Mouse (Mus musculus) layer of hippocampus, adult 9-10 months (tissue): ENCODE results near the gene Amhr2.

ENCODE experiments used
- DNase-seq: peaks from one replicate; pipeline ENCODE4 v3.0.0; 2022; ENCODE audit warnings: low spot score

Gene Amhr2

DNA sequence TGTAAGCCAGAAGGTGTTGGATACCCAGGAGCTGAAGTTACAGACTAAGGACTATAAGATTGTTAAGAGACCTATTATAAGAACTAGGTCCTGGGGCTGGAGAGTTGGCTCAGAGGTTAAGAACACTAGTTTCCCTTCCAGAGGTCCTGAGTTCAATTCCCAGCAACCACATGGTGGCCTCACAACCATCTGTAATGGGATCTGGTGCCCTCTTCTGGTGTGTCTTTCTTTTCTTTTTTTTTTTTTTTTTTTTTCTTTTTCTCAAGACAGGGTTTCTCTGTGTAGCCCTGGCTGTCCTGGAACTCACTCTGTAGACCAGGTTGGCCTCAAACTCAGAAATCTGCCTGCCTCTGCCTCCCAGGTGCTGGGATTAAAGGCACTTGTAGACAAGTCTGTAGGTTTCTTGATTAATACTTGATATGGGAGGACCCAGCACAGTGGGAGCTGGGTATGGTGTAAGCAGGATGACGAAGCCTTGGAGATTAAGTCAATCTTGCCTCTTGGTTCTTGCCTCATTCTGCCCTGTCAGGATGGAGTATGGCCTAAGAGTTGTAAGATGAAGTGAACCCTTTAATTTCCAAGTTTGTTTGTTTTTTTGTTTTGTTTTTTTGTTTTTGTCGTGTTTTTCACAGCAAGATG lies 21.4 kb upstream of the Amhr2 start:
- no peak for DNase-seq

DNA sequence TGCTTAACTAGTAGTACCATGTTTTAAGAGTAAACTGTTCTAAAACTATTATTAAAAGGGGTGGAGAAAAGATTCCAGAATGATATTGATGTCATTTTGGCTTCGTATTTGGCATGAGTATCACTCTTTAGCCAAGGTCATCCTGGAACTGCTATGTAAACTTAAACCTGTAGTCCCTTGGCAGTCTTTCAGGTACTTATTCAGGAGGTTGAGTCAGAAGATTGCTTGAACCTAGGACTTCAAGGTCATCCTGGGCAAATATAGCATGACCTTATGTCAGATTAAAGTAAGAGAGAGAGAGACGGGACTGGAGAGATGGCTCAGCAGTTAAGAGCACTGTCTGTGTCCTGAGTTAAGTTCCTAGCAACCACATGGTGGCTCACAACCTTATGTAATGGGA lies 20.5 kb upstream of the Amhr2 start:
- DNase-seq: no peak

DNA sequence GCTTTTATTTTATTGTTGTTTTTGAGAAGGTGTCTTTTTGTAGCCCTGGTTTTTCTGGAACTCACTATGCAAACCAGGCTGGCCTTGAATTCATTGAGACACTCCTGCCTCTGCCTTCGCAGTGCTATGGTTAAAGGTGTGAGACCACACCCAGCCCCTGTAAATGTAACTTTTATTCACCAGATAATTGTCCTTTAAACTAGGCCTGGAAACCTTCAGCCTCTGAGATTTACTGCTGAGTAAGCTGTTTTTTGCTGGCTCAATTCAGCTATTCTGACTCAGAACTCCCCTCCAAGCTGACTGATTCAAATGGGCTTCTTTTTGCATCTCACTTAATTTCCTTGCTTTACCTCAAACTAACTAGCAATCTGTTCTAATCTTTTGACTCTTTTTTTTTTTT lies 18.2 kb upstream of the Amhr2 start:
- DNase-seq: no peak

DNA sequence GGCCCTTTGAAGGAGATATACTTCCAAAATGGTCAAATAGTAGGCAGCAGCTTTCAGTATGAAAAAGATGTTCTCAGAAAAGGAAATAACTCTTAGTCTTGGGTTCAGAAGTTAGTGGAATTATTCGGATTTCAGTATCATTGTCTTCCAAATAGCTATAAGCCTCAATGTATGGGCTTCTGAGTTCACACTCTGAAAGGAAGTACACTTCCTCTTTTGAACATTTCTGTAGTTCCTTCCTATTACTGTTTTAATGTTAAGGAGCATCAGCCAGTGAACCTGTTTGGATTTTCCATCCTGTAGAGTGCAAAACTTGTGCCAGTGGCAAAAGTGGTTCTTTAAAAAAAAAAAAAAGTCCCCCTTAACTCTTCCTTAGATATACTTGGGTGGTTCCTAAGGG lies 13.1 kb upstream of the Amhr2 start:
- DNase-seq: no peak

DNA sequence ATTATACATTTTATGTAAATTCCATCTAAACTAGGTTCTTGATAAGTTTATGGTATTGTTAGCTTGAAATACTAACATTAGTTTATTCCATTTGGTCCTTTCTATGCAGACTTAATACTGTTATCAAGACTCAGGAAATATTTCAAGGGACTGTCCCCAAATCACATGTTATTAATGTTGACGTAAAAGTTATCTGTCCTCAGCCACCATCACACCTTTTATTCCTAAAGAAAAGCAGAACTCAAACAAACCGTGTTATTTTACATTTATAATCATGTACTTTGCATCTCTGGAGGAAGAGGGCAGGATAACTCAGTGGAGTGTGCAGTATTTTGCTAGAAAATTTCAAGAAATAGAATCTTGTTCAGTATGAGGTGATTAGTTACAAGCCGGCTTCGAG lies 12.0 kb upstream of the Amhr2 start:
- no peak for DNase-seq

DNA sequence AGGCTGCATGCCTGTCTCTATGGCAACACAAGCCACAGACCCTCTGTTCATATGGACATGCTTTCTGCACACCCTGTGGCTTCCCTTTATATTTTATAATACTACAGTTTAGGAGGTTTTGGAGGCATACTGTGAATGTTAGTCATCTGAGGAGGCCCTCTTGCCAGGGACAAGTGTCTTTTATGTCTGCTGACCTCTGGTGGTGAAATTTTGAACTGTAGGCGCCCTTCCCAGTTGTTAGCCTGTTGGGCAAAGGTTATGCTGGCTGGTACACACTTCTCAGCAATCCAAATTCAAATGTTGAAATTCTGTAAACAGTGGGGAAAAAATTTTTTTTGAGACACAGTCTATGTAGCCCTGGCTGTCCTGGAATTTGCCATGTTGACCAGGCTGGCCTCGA lies 2.7 kb upstream of the Amhr2 start:
- peak; percentile 90 for DNase-seq

DNA sequence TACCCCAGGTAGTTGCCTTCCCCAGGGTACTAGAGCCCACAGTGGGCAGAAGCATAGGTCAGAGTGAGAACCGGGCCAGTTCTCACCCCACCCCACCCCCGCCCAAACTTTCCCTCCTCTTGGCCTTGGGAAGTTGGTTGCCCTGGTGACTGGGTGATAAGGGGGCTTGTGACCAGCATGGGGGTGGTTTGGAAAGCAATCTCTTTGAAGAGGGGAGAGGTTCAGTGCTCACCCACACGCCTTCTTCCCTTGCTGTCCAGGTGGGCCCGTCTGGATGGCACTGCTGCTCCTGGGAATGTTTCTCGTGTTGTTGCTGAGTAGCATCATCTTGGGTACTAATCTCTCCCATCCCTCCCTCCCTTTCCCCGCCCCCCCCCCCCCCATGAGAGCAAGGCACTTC lies 1.3 kb downstream of the Amhr2 start:
- DNase-seq: no peak

DNA sequence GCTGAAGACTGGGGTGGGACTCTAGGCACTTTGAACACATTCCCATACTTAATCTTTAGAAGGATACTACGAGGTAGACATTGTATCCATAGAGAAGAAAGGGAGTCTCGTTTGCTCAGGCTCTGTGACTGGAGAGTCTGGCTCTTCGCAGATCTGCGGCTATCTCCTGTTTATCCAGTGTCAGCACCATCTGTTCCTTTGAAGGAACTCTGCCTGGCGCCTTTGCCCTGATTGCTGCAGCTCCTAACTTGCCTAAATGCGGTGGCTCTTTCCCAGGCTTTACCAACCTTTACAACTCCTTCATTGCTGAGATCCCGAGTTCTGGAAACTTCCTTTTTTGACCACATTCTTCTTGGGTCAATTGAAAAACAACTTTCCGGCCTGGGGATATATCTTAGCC lies 4.2 kb downstream of the Amhr2 start:
- no peak for DNase-seq

DNA sequence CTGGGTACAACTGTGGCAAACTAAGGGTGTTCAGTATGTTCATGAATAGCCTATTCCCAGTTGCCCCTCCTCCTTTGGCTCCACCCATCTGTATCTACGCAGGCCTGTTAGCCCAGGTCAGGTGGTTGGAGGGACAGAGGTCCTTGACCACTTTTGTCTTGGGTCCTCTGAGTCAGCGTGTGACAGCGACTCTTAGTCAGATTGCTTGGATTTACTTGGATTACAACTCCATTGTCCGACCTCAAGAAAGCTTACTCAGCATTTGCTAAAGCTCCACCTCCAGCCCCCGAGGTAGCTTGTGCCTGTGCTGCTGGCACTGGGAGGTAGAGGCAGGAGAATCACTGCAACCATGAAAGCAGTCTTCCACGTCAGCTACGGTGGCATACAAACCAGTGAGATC lies 5.8 kb downstream of the Amhr2 start:
- no peak for DNase-seq

DNA sequence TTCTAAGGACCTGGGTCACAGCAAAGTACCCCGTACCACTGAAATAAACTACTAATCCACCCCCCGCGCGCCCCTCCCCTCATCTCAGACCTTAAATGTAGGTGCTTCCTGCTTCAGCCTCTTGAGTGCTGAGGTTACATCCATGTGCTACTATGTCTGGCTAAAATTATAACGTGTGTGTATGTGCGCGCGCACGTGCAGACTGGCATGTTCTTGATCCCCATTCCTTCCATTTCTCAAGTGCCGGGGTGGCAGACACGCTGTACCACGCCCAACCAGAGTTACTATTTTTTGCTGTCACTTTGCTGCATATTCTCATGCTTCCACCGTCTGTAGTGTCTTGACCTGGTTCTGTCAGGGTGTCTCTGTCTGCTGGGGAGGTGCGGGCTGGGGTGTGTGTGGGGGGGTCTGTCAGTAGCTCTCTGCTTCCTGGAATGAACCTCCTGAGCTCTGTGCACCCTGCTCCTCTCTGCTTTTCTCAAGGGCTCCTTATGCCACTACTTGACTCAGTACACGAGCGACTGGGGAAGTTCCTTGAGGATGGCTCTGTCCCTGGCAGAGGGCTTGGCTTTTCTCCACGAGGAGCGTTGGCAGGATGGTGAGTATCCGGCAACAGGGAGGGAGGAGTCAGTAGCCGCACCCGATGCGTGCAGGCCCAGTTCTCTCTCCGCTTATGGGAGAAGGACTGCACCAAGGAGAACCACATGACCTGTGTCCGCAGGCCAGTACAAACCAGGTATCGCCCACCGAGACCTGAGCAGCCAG lies 6.7 kb downstream of the Amhr2 start:
- DNase-seq: no peak

DNA sequence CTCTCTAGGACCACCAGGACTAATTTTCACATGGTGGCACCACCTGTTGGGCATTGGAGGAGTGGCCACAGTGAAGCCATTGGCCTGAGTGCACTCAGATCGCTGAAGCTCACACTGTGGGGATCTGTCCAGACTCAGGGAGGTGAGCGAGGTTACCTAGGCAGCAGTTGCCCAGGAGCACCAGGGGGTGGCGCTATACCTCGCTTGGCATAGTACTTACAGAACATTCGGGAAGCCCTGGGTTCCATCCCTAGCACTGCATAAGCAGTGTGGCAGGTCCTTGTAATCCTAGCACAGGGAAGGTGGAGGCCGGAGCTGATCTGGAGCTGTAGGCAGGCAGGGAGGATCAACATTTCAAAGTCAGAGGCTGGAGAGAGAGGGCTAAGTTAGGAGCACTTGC lies 10.8 kb downstream of the Amhr2 start:
- no peak for DNase-seq

DNA sequence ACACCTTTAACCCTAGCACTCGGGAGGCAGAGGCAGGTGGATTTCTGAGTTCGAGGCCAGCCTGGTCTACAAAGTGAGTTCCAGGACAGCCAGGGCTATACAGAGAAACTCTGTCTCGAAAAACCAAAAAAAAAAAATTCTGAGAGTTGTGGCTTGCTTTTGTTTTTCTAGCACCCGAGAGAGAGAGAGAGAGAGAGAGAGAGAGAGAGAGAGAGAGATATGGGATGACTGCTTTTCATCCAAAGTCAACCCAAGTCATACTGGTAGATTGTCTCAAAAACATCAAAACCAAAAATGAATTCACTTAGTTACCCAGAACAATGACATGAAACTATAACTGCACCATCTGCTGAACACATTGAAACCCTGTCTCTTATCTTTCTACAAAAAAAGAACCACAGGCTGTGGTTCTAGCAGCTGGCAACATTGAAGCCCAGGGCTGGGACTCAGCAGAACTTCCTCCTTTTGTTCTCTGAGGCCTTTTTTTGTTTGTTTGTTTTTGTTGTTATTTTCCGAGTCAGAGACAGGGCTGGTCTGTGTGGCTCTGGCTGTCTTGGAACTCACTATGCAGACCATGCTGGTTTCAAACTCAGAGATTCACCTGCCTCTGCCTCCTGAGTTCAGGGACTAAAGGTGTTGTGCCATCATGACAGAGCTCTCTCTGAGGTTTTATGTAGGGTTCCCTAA lies 13.0 kb downstream of the Amhr2 start:
- DNase-seq: no peak

DNA sequence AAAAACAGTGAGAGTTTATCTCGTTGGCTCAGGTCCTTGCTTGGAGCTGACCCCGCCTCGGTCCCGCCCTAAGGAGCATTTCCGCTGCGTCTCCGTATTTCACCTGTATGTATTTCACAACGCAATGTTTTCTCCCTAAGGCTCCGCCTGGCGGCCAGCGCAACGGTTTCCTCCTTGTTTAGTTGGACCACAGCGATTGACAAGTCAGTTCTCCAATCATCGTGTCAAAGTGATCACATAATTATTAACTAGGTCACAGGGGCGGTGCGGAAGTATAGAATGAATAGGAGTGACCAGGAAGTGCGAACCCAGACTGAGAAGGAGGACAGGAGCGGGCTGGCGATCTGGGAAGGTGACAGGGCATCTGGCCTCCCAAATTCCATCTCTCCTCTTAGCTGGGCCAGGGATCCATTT lies 13.7 kb downstream of the Amhr2 start, which contains the start of gene Prr13:
Gene Prr13, plus strand, starts transcription at position 125 of the 414 bp plus-strand sequence.
- peak; percentile 97 for DNase-seq

DNA sequence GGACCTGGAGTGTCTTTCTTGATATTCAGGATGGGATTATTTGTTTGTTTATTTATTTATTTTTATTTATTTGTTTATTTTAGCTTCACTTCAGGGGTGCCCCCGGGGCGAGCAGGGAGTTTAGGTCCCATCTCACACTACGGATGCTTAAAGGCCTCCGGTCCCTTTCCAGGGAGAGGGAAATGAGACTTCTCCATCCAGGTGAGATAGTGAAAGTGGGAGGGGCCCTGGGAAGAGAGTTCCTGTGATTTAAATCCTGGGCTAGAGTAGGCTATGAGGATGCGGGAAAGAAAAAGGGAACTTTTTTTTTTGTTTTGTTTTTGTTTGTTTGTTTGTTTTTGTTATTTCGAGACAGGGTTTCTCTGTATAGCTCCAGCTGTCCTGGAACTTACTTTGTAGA lies 14.2 kb downstream of the Amhr2 start:
- no peak for DNase-seq

DNA sequence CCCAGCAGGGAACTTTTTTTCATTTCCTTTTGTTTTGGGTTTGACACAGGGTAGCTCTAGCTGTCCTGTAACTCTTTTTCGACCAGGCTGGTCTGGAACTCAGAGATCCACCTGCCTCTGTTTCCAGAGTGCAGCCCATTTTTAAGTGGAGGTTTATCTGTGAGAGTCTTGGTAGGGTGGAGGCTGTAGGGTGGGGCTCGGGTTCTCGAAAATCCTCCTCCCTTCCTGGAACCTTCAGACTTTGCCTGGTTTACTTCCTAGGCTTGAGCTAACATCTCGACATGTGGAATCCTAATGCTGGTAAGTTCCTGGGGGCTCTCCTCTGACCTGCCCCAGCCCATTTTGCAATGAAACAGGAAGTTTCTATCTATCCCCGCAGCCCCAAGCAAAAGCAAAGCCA lies 14.7 kb downstream of the Amhr2 start:
- DNase-seq: no peak

DNA sequence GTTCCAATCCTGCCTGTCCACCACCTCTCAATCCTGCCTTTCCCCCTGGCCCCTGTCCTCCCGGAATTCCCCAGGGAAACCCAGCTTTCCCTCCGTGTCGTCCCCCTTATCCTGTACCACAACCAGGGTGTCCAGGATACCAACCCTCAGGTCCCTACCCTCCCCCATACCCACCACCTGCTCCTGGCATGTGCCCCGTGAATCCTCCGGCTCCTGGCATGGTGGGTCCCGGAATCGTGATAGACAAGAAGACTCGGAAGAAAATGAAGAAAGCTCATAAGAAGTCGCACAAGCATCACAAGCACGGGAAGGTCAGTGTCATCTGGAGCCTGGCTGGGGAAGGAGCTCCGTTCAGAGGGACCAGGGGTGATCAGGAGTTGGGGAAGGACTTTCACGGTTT lies 15.2 kb downstream of the Amhr2 start:
- no peak for DNase-seq

DNA sequence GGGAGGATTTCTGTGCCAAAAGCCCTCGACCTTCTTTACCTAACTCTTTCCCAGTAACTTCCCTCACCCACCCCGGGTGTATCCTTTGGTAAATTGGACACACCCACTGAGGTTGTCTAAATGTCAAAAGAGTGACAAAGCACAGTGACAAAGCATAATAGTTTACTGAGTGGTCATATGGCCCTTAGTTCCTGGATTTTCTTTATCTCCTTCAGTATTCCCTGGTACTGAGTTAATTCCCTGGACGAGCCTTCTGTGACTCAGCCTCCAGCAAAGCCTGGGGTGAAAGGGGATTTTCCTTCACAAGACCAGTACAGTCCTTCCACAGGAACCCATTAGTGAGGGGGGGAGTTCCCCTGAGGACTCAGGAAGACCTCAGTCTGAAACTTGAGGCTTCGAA lies 15.8 kb downstream of the Amhr2 start:
- DNase-seq: no peak

DNA sequence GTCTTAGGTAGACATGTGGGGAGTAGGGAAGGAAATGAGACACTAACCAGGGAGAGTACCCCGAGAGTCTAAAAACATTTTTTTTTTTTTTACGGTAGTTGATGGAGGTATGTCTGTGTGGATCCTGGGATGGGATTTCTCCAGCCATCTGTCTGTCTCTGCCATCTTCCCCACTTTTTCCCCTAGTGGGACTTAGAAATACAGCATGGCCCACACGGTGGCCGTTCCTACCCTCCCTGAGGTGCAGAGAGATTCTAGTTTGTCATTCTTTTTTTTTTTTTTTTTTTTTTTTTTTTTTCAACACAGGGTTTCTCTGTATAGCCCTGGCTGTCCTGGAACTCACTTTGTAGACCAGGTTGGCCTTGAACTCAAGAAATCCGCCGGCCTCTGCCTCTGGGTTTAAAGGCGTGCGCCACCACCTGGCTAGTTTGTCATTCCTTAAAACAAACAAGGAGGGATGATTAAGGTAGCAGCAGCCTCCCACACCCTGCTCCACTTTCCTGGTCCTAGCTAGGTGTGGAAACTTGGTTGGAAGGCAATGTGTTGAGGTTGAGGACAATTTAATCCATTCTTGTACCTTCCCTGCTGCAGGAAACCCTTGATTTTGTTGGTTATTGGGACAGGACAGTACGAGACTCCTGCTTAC lies 16.4 kb downstream of the Amhr2 start:
- DNase-seq: no peak

DNA sequence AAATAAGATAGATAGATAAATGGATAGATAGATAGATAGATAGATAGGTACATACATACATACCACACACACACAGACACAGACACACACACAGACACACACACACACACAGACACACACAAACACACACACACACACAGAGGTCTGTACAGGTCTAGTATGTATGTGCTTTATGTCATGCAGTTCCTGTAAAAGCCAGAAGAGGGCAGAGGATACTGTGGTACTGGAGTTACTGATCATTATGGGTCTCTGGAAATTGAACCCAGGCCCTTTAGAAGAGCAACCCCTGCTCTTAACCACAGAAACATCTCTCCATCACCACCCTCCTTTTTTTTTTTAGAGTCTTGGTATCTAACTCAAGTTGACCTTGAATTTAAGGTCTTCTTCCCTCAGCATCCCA lies 18.5 kb downstream of the Amhr2 start:
- no peak for DNase-seq

DNA sequence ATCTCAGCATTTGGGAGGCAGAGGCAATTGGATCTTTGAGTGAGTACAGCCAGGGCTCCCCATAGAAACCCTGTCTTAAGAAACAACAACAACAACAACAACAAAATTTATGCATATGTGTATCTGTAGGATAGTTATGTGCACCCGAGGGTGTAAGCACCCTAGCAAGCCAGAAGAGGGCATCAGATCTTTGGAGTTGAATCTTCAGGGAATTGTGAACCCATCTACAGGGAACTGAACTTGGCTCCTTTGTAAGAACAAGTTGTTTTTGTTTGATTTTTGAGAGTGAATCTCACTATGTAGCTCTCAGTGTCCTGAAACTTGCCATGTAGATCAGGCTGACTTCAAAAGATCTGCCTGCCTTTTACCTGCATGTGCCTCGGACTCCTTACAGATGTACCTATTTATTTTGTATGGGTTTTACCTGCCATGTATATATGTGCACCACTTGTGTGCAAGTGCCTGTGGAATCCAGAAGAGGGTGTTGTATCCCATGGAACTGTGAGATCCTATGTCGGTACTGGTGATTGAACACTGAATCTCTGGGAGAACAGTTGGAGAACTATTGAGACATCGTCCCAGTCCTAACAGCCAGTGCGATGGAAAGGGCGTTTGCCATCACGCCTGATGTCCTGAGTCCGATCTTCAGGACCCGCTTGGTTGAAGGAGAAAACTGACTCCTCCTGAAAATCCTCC lies 23.7 kb downstream of the Amhr2 start:
- no peak for DNase-seq

DNA sequence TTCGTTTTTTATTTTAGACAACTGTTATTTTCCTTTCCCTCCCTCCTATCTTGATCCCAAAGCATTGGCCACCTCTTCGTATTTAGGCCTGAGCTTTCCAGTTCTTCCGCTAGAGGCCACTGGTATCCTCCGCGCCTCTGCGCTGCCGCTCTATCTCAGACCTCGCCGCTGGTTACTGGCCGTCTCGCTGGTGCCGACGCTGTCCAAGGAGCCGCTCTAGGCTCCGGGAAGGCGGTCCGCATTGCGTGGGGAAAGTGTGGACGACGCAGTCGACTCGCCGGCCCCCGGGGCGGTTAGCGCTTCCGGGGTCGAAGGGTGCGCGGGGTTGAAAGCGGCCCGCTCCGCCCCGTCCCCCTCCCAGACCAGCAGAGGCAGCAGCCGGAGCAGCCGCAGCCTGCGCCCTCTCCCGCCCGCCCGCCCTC lies 25.0 kb downstream of the Amhr2 start, which contains the start of gene Pcbp2:
Gene Pcbp2, plus strand, starts transcription at position 357 of the 422 bp plus-strand sequence.
- peak; percentile 84 for DNase-seq
